Mouse (Mus musculus): Measurements from ENCODE around the gene Col4a5. TPM values are rescaled to one million over a fixed set of nuclear protein-coding genes. Genes with fewer than 3 reads are reported as not detected.

Col4a5 gene
- 6.9 and 7.3 TPM in 2 replicates for polyA plus RNA-seq (2014; fragmentation: Nextera tagmentation; extraction: Ambion mirVana)

GRCm38 (mm10) chrX:141475110-141475509 lies at the start of gene Col4a5:
Gene Col4a5, plus strand, starts transcription at chrX:141475385.
- Histone ChIP-seq H3K9ac (ENCODE audit: low read length) (peak within 1 kb of the TSS; percentile 54), H3K27ac (ENCODE audit: low read depth, low read length) (no peak within 1 kb of the TSS), H3K4me2 (ENCODE audit: low read length) (peak within 1 kb of the TSS; percentile 55), H3K27me3 (replicated peaks; ENCODE audit: control insufficient read depth, insufficient read depth, low read length) (no peaks in the 10 kb centered on the region), H3K36me3 (ENCODE audit: control insufficient read depth, insufficient read depth, low read length) (no peaks in the 10 kb centered on the region), H3K9me3 (replicated peaks; ENCODE audit: control insufficient read depth, low read length) (no peaks in the 10 kb centered on the region), H3K4me3 (ENCODE audit: low read depth, low read length) (peak within 1 kb of the TSS; percentile 33), H3K4me1 (ENCODE audit: control insufficient read depth, insufficient read depth, low read length) (no peaks in the 10 kb centered on the region)
- ATAC-seq, result peak; percentile 91
- DNase-seq (ENCODE audit: low spot score), result peak; percentile 83
- 26% methylated on average over 13 of the region's 13 CpGs for WGBS

GRCm38 (mm10) chrX:141436780-141437179 lies 38.4 kb upstream of the Col4a5 start:
- Histone ChIP-seq H3K9me3 (replicated peaks; ENCODE audit: control insufficient read depth, low read length) (no peaks in the 10 kb centered on the region), H3K27me3 (replicated peaks; ENCODE audit: control insufficient read depth, insufficient read depth, low read length) (no peaks in the 10 kb centered on the region), H3K4me2 (ENCODE audit: low read length) (no peak overlapping the region), H3K4me3 (ENCODE audit: low read depth, low read length) (no peak overlapping the region), H3K27ac (ENCODE audit: low read depth, low read length) (no peak overlapping the region), H3K36me3 (ENCODE audit: control insufficient read depth, insufficient read depth, low read length) (no peaks in the 10 kb centered on the region), H3K4me1 (ENCODE audit: control insufficient read depth, insufficient read depth, low read length) (no peaks in the 10 kb centered on the region), H3K9ac (ENCODE audit: low read length) (no peak overlapping the region)
- no peak for ATAC-seq
- no peak for DNase-seq (ENCODE audit: low spot score)
- WGBS, result 90% methylated on average over 6 of the region's 6 CpGs

DNA sequence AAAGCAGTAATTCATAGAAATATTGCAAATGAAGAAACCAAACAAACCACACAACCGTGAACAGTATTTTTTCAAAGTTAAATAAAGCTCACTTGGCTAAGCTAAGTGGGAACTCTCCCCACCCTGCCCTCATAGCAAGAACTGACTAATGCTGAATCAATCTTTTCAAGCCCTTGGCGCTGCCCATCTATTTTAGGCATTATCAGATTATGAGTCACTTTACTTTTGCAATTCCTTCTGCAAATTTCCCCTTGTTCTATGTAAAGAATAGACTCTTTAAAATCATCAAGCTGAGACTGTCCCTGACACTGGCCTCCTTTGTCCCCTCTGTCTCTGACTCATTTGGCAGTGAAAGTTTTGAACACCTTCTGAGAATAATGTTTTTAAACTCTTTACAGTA lies 35.8 kb upstream of the Col4a5 start:
- ATAC-seq, result no peak
- Histone ChIP-seq H3K4me3 (ENCODE audit: low read depth, low read length) (no peak overlapping the region), H3K27me3 (replicated peaks; ENCODE audit: control insufficient read depth, insufficient read depth, low read length) (no peaks in the 10 kb centered on the region), H3K27ac (ENCODE audit: low read depth, low read length) (no peak overlapping the region), H3K36me3 (ENCODE audit: control insufficient read depth, insufficient read depth, low read length) (no peaks in the 10 kb centered on the region), H3K9ac (ENCODE audit: low read length) (no peak overlapping the region), H3K4me2 (ENCODE audit: low read length) (no peak overlapping the region), H3K9me3 (replicated peaks; ENCODE audit: control insufficient read depth, low read length) (no peaks in the 10 kb centered on the region), H3K4me1 (ENCODE audit: control insufficient read depth, insufficient read depth, low read length) (no peaks in the 10 kb centered on the region)
- DNase-seq (ENCODE audit: low spot score), result no peak
- 65% methylated on average over 2 of the region's 2 CpGs for WGBS

- WGBS, result 79% methylated on average over 1 of the region's 1 CpGs
- no peaks in the 10 kb centered on the region for H3K27me3 ChIP-seq (replicated peaks; ENCODE audit: control insufficient read depth, insufficient read depth, low read length)
Observed at GRCm38 (mm10) chrX:141447936-141448335, 27.2 kb upstream of the Col4a5 start.

DNA sequence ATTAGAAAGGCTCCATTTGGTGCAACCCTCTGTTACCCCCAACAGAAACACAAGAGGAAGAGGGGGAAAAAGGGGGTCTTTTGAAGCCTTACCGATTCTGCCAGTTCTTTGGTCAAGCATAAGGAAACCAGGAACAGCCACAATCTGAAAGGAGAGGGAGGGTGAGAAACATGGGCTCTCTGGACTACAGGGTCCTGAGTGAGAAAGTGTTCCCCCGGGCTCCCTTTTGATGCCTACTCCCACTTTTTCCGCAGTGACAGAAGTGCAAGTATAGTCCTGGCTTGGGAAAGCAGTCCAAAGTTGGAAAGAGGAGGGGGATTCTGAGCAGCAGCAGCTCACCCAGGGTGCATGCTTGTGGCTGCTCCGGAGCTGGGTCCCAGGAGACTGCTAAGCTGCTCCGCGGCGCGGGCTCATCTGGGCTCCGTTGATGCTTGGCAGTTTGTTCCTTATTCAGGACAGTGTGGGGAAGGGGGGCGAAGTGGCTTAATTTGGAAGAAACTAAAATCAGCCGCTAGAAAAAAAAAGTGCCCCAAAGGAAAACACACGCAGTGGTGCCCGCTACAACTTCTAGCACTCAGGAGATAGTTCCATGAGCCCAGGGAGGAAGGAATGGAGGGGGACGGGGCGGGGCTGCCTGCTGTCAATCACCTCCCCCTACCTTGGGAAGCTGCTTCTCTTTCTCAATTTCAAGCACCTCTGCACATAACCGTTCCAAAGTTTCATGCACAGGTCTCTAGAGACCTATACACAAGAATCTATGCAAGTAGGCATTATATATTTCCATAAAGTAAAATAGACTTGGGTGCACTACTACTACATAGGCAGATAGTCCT lies 1.5 kb upstream of the Col4a5 start, which contains the start of gene Col4a6:
Gene Col4a6 (minus strand): TSS at position 607 of the 833 bp plus-strand sequence.
- WGBS, result 28% methylated on average over 16 of the region's 16 CpGs
- no peaks in the 10 kb centered on the region for H3K9me3 ChIP-seq (replicated peaks; ENCODE audit: control insufficient read depth, low read length)
- no peaks in the 10 kb centered on the region for H3K4me1 ChIP-seq (ENCODE audit: control insufficient read depth, insufficient read depth, low read length)
- H3K27ac ChIP-seq (ENCODE audit: low read depth, low read length), result no peak within 1 kb of the TSS
- H3K9ac ChIP-seq (ENCODE audit: low read length), result no peak within 1 kb of the TSS
- H3K4me3 ChIP-seq (ENCODE audit: low read depth, low read length), result peak within 1 kb of the TSS; percentile 33
- no peaks in the 10 kb centered on the region for H3K36me3 ChIP-seq (ENCODE audit: control insufficient read depth, insufficient read depth, low read length)
- ATAC-seq (peak; percentile 56; the same call in 1 of the 2 replicates), DNase-seq (ENCODE audit: low spot score) (peak; percentile 8)
- H3K27me3 ChIP-seq (replicated peaks; ENCODE audit: control insufficient read depth, insufficient read depth, low read length), result no peaks in the 10 kb centered on the region
- H3K4me2 ChIP-seq (ENCODE audit: low read length), result peak within 1 kb of the TSS; percentile 55

More at GRCm38 (mm10) chrX:141447936-141448335, 27.2 kb upstream of the Col4a5 start:
- H3K4me2 ChIP-seq (ENCODE audit: low read length), result no peak overlapping the region
- no peak for ATAC-seq
- no peaks in the 10 kb centered on the region for H3K4me1 ChIP-seq (ENCODE audit: control insufficient read depth, insufficient read depth, low read length)
- H3K9me3 ChIP-seq (replicated peaks; ENCODE audit: control insufficient read depth, low read length), result no peaks in the 10 kb centered on the region
- no peaks in the 10 kb centered on the region for H3K36me3 ChIP-seq (ENCODE audit: control insufficient read depth, insufficient read depth, low read length)
- H3K27ac ChIP-seq (ENCODE audit: low read depth, low read length), result no peak overlapping the region
- H3K9ac ChIP-seq (ENCODE audit: low read length), result no peak overlapping the region
- no peak for DNase-seq (ENCODE audit: low spot score)
- no peak overlapping the region for H3K4me3 ChIP-seq (ENCODE audit: low read depth, low read length)

DNA sequence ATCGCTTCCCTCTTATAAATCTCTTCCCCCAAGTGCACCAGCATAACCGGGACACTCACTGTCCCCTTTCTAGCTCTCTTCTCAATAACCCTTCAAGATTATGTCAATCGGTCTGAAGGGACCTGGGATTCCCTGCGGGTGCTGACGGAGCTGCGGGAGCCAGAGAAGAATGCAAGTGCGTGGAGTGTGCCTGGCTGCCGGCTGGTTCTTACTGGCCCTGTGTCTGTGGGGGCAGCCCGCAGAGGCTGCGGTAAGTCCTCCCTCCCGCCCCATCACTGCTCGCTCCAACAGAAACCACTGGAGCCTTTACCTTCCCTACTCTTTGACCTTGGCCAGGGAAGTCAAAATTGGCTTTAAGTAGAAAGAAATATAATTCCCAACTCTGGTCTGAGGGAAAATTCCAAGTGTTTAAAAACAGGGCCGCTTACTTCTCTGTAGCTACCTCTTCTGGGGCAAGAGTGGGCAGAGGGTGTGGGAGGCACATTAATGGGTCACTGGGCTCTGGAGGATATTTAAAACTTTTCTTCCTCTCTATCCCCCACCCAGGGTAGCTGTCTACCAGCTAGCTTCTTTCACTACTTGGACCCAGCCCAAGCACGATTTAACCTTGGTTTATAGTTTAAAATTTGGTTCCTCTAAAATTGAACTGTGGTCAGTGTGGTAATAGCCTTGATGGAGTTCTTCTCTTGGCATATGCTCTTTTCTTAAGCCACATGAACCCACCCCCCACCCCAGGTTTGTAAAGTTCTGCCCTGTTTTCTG lies 562 bp downstream of the Col4a5 start:
- DNase-seq (ENCODE audit: low spot score), result peak; percentile 1
- ATAC-seq, result peak; percentile 77
- Histone ChIP-seq H3K4me1 (ENCODE audit: control insufficient read depth, insufficient read depth, low read length) (no peaks in the 10 kb centered on the region), H3K9me3 (replicated peaks; ENCODE audit: control insufficient read depth, low read length) (no peaks in the 10 kb centered on the region), H3K4me2 (ENCODE audit: low read length) (peak overlapping the region; percentile 55), H3K27me3 (replicated peaks; ENCODE audit: control insufficient read depth, insufficient read depth, low read length) (no peaks in the 10 kb centered on the region), H3K27ac (ENCODE audit: low read depth, low read length) (no peak overlapping the region), H3K4me3 (ENCODE audit: low read depth, low read length) (peak overlapping the region; percentile 33), H3K36me3 (ENCODE audit: control insufficient read depth, insufficient read depth, low read length) (no peaks in the 10 kb centered on the region), H3K9ac (ENCODE audit: low read length) (peak overlapping the region; percentile 54)
- 20% methylated on average over 14 of the region's 14 CpGs for WGBS

DNA sequence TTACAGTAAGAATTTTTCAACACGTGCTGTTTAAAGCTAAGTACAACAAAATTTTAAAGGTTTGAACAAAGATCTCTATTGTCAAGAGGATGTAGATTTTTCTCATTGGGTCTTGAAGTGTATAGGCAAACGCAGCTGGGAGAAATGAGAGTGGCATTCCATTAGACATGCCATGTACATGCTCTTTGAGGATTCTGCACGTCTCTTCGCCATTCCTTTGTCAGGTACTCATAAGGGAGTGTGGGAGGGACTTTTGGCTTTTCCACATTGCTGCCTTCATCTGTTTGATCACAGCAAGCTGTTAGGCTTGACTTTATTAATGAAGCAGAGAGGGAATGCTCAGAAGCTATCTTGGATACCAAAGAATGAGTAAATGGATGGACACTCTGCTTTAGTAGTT lies 19.4 kb downstream of the Col4a5 start:
- Histone ChIP-seq H3K9me3 (replicated peaks; ENCODE audit: control insufficient read depth, low read length) (no peaks in the 10 kb centered on the region), H3K27me3 (replicated peaks; ENCODE audit: control insufficient read depth, insufficient read depth, low read length) (no peaks in the 10 kb centered on the region), H3K4me1 (ENCODE audit: control insufficient read depth, insufficient read depth, low read length) (no peaks in the 10 kb centered on the region), H3K4me3 (ENCODE audit: low read depth, low read length) (no peak overlapping the region), H3K9ac (ENCODE audit: low read length) (no peak overlapping the region), H3K36me3 (ENCODE audit: control insufficient read depth, insufficient read depth, low read length) (no peaks in the 10 kb centered on the region), H3K27ac (ENCODE audit: low read depth, low read length) (no peak overlapping the region), H3K4me2 (ENCODE audit: low read length) (no peak overlapping the region)
- ATAC-seq (no peak), DNase-seq (ENCODE audit: low spot score) (no peak)
- WGBS, result 73% methylated on average over 4 of the region's 4 CpGs

DNA sequence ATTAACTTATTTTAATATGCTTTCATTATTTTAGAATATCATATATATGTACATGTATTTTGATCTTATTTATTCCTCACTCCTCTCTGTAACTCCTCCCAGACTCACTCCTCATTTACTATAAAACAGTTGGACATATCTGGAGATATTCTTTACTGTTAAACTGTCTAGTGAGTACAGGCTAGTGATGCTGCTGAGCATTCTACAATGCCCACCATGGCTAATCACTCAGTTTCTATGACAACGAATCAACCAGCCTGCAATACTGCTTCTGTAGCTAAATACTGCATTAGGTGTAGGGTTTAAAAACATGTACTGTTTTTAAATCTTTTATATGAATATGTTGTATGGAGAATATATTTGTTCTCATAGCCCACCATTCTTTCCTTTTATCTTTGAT lies 27.9 kb downstream of the Col4a5 start:
- Histone ChIP-seq H3K4me1 (ENCODE audit: control insufficient read depth, insufficient read depth, low read length) (no peaks in the 10 kb centered on the region), H3K9ac (ENCODE audit: low read length) (no peak overlapping the region), H3K27ac (ENCODE audit: low read depth, low read length) (no peak overlapping the region), H3K27me3 (replicated peaks; ENCODE audit: control insufficient read depth, insufficient read depth, low read length) (no peaks in the 10 kb centered on the region), H3K9me3 (replicated peaks; ENCODE audit: control insufficient read depth, low read length) (no peaks in the 10 kb centered on the region), H3K4me2 (ENCODE audit: low read length) (no peak overlapping the region), H3K36me3 (ENCODE audit: control insufficient read depth, insufficient read depth, low read length) (no peaks in the 10 kb centered on the region), H3K4me3 (ENCODE audit: low read depth, low read length) (no peak overlapping the region)
- no peak for ATAC-seq
- DNase-seq (ENCODE audit: low spot score), result peak; percentile 3
- WGBS, result 80% methylated on average over 1 of the region's 1 CpGs

DNA sequence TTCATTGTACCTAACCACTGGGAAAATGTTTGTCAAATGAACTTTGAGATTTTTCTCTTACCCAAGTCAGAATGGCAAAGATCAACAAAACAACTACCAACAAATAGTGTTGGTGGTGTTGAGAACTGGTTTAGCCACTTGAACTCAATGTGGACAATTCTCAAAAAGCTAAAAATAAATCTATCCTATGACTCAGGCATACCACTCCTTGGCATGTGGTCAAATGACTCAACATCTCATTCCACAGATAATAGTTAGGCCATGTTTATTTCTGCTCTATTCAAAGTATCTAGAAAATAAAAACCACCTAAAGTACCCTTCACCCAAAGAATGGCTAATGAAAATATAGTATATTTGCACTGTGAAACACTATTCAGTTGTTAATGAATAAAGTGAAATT lies 58.3 kb downstream of the Col4a5 start:
- Histone ChIP-seq H3K27ac (ENCODE audit: low read depth, low read length) (no peak overlapping the region), H3K4me3 (ENCODE audit: low read depth, low read length) (no peak overlapping the region), H3K27me3 (replicated peaks; ENCODE audit: control insufficient read depth, insufficient read depth, low read length) (no peaks in the 10 kb centered on the region), H3K4me1 (ENCODE audit: control insufficient read depth, insufficient read depth, low read length) (no peaks in the 10 kb centered on the region), H3K9me3 (replicated peaks; ENCODE audit: control insufficient read depth, low read length) (no peaks in the 10 kb centered on the region), H3K4me2 (ENCODE audit: low read length) (no peak overlapping the region), H3K36me3 (ENCODE audit: control insufficient read depth, insufficient read depth, low read length) (no peaks in the 10 kb centered on the region), H3K9ac (ENCODE audit: low read length) (no peak overlapping the region)
- no peak for DNase-seq (ENCODE audit: low spot score)
- ATAC-seq, result no peak

Measured in forebrain, embryonic 14.5 days (tissue).